Mouse (Mus musculus): Measurements from ENCODE around the gene Atg10.
A peak's percentile ranks its signal among the peaks of the same experiment; 100 is the strongest.
"Not testable (repeated sequence)": the region's sequence is repeated elsewhere in the genome, so short reads cannot be mapped to it uniquely, and the experiment has no call there.

Gene Atg10

GRCm38 (mm10) chr13:90939192-90939591, 284.6 kb downstream of the Atg10 start:
- DNase-seq (ENCODE audit: low read depth, low spot score), result no peak

- no peak for DNase-seq (ENCODE audit: low read depth, low spot score)
Measured at GRCm38 (mm10) chr13:90935852-90936251, 287.9 kb downstream of the Atg10 start.

GRCm38 (mm10) chr13:90933256-90933655, 290.5 kb downstream of the Atg10 start:
- peak; percentile 74 for DNase-seq (ENCODE audit: low read depth, low spot score)

GRCm38 (mm10) chr13:90929847-90930246, 293.9 kb downstream of the Atg10 start:
- DNase-seq (ENCODE audit: low read depth, low spot score), result peak; percentile 86

GRCm38 (mm10) chr13:90928266-90928665, 295.5 kb downstream of the Atg10 start:
- DNase-seq (ENCODE audit: low read depth, low spot score), result not testable (repeated sequence)

- no peak for DNase-seq (ENCODE audit: low read depth, low spot score)
Measured at GRCm38 (mm10) chr13:90926938-90927633, 296.7 kb downstream of the Atg10 start.

GRCm38 (mm10) chr13:90926125-90926765, 297.5 kb downstream of the Atg10 start:
- DNase-seq (ENCODE audit: low read depth, low spot score), result no peak

GRCm38 (mm10) chr13:90925191-90925590, 298.6 kb downstream of the Atg10 start:
- DNase-seq (ENCODE audit: low read depth, low spot score), result no peak

- no peak for DNase-seq (ENCODE audit: low read depth, low spot score)
Measured at GRCm38 (mm10) chr13:90924072-90924471, 299.7 kb downstream of the Atg10 start.

- not testable (repeated sequence) for DNase-seq (ENCODE audit: low read depth, low spot score)
Measured at GRCm38 (mm10) chr13:90923617-90924016, 300.2 kb downstream of the Atg10 start.

GRCm38 (mm10) chr13:90922751-90923612, 300.8 kb downstream of the Atg10 start, which contains the start of gene Rps23:
Gene Rps23 (plus strand): TSS chr13:90922958.
- DNase-seq (ENCODE audit: low read depth, low spot score), result peak; percentile 91

GRCm38 (mm10) chr13:90914721-90915120, 309.0 kb downstream of the Atg10 start:
- DNase-seq (ENCODE audit: low read depth, low spot score), result no peak

GRCm38 (mm10) chr13:90913675-90914192, 310.0 kb downstream of the Atg10 start:
- no peak for DNase-seq (ENCODE audit: low read depth, low spot score)

GRCm38 (mm10) chr13:90912760-90913674, 310.8 kb downstream of the Atg10 start:
- no peak for DNase-seq (ENCODE audit: low read depth, low spot score)

- no peak for DNase-seq (ENCODE audit: low read depth, low spot score)
Measured at GRCm38 (mm10) chr13:90907376-90907775, 316.4 kb downstream of the Atg10 start.

GRCm38 (mm10) chr13:90905176-90905575, 318.6 kb downstream of the Atg10 start, which contains the start of gene Atp6ap1l:
Gene Atp6ap1l (minus strand): TSS chr13:90905355.
- no peak for DNase-seq (ENCODE audit: low read depth, low spot score)

- DNase-seq (ENCODE audit: low read depth, low spot score), result no peak
Measured at GRCm38 (mm10) chr13:90896821-90897220, 326.9 kb downstream of the Atg10 start.

- DNase-seq (ENCODE audit: low read depth, low spot score), result peak; percentile 51
Measured at GRCm38 (mm10) chr13:90896098-90896497, 327.7 kb downstream of the Atg10 start.

- DNase-seq (ENCODE audit: low read depth, low spot score), result no peak
Measured at GRCm38 (mm10) chr13:90894819-90895218, 328.9 kb downstream of the Atg10 start.

- no peak for DNase-seq (ENCODE audit: low read depth, low spot score)
Measured at GRCm38 (mm10) chr13:90890111-90890510, 333.7 kb downstream of the Atg10 start.

GRCm38 (mm10) chr13:90886568-90886983, 337.2 kb downstream of the Atg10 start:
- peak; percentile 80 for DNase-seq (ENCODE audit: low read depth, low spot score)
